Mouse (Mus musculus) heart, postnatal 36 days (tissue): ENCODE data around the gene Arhgap44. TPM values are rescaled to one million over a fixed set of nuclear protein-coding genes. Genes with fewer than 3 reads are reported as not detected.
A peak's percentile ranks its signal among the peaks of the same experiment; 100 is the strongest.

Source experiments
- DNase-seq, 2 experiments: peaks; one replicate each; pipeline ENCODE4 v3.0.0; 2021 to 2022
- intact Hi-C: fragments of 180-260 bp; cut with DNase I; formaldehyde crosslinking; loops from one replicate; pipeline ENCODE4 v1.15.1; 2025
- total RNA-seq, 2 experiments: library from RNA; stranded (reverse); gene quantifications; 2 replicates each; pipeline ENCODE4 v1.2.3; 2021

Arhgap44 gene
- total RNA-seq, 2 experiments from 2014 or later, result 20.8 to 24.3 TPM

DNA sequence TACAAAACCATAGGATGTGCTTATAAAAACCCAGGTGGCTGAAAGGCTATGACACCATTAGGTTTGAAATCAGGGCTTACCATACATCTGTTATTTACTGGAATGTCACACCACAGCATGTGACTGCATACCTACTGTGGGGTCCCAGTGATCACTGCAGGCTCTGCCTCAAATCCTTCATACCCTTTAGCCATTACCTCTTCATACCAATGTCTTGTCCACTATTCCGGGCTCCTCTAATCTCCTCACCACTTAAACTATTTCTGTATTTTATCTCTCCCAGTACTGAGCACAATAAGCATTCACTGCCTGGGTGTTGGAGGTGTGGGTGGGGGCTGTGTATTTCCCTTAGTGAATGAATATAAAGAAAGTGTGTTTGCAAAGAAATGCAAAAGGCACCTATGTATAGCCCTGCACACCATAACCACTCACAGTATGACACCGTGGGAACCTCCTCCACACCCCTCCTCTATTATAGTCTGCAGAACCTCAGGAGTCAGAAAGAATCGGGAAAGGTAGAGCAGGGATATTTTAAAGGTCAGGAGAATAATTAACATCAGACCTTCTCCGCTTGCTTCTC is 19.8 kb downstream of the Arhgap44 start:
- intact Hi-C loops, result no loop called here
- no peak for DNase-seq

DNA sequence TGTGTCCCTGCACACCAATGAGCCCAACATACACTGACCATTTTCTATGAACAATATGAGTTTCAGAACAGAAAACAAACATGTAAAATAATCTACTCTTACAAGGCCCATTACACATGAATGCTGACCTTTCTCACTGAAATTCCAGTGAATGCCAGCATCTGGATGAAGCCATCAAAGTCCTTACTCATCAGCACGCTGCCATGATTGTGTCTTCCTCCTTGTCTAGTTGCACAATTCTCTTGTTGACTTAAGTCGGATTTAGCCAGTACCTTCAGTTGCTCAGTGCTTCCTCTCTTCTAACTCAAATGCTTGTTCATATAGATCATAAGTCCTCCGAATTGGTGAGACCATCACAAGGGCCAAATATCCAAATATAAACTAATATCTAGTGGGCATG is 23.7 kb downstream of the Arhgap44 start:
- no peak for DNase-seq
- intact Hi-C loops, result no loop called here

DNA sequence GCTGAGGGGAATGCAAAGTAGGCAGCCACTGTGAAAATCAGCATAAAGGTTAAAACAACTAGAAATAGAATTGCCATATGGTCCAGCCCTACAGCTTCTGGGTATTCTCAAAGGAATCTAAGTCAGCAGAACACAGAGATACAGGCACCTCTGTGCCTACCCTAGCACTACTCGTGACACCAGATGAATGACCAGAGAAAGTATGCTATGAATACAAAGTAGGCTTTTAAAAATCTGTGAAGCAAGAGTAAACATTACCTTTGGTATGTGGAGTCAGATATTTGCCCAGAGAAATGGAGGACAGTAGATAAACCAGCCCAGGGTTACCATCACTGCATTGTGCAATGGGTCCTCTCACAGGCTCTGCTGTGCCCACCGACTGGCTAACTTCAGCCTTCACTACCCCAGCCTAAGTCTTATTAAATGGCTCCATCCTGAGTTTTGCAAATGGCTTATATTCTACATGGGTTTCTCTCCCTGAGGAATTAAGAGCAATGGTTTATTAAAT is 25.6 kb downstream of the Arhgap44 start:
- intact Hi-C loops, result no loop called here

DNA sequence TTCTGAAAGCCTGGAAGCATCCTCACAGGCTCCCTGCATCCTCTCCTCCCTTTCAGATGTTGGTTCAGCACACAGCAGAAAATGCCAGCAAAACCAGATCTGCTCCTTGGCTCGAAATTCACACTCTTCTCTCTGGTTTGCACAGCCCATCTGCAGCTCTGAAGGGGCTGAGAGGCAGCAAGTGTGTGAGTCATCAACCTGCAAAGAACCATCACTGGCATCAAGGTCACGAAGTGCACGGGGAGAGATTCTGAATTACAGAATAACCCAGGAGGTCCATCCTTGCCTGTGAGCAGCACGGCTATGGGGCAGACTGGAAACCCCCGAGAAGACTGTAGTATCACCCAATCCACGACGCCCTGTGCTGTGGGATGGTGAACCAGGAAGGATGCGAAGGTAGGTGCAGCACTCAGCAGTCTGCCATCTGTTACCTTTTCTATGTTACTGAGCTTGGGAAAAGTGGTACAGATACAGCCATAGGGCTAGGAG is 27.5 kb downstream of the Arhgap44 start:
- intact Hi-C loops, result no loop called here
- no peak for DNase-seq

More for the DNA sequence above, 25.6 kb downstream of the Arhgap44 start:
- no peak for DNase-seq

GRCm38 (mm10) chr11:65133661-65134060 is 29.1 kb downstream of the Arhgap44 start:
- DNase-seq, result no peak
- intact Hi-C loops, result no loop called here

- intact Hi-C loops, result no loop called here
Measured at GRCm38 (mm10) chr11:65129110-65129509, 33.7 kb downstream of the Arhgap44 start.

GRCm38 (mm10) chr11:65128666-65129065 is 34.1 kb downstream of the Arhgap44 start:
- no peak for DNase-seq
- intact Hi-C loops, result no loop called here

More at GRCm38 (mm10) chr11:65129110-65129509, 33.7 kb downstream of the Arhgap44 start:
- DNase-seq, result no peak

DNA sequence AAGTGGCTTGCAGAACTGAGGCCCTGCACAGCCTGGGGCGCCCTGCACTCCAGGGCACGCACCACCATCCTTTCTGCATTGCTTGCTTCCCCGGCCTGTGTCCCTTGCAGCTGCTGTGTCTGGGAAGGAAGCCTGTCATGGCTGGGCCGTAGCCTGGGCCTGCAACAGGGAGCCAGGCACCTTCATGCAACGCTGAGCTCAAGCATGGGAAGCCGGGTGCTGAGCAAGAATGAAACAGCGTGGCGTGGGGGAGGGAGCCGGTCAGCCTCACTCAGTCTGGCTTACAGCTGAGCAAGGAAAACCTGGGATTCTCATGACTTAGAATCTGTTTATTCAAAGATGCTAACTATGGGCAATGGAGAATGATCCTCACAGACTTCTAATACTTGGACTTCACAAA is 36.2 kb downstream of the Arhgap44 start:
- intact Hi-C loops, result no loop called here
- no peak for DNase-seq

DNA sequence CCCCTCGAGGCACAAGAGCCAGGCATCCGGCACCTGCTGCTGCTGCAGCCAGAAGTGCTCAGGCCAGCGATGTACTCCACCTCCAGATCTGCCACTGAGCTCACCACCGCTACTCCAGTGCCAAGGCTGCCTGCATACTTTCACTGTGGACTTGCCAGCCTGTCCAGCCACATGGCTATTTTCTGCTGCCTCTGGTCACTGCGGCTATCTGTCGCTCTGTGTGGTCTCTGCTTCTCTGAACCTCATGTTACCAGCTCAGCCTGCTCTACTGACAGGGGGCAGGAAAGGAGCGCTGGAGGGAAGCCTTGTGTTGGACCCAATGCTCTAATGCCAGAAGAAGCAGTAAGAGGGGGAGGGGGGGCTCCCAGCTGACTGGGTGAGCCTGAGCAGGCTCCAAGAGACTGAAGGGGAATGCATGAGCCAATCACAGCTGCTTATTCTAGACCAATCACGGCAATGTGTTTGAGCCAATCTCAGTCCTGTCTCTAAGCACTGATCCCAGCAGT is 37.8 kb downstream of the Arhgap44 start:
- intact Hi-C loops, result no loop called here
- DNase-seq, result peak; percentile 20 to 41

- DNase-seq, result no peak
- intact Hi-C loops, result no loop called here
Measured at GRCm38 (mm10) chr11:65120276-65120675, 42.5 kb downstream of the Arhgap44 start.

DNA sequence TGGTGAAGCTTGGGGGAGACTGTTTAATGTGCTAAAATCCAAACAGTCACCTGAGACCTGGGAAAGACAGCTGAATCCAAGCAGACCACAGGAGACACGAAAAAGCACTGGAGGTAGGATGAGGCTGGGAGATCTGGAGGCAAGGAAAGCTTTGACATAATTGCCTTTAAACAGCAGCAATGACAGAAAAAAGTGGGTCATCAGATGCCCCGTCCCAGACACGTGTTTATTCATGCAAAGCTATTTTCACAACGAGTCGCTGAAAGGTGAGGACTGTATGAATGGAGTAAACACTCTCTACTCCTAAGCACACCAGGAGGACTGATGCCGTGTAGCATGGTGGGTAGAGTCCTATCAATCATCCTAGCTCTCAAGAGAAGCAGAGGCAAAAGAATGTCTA is 47.0 kb downstream of the Arhgap44 start:
- no peak for DNase-seq

DNA sequence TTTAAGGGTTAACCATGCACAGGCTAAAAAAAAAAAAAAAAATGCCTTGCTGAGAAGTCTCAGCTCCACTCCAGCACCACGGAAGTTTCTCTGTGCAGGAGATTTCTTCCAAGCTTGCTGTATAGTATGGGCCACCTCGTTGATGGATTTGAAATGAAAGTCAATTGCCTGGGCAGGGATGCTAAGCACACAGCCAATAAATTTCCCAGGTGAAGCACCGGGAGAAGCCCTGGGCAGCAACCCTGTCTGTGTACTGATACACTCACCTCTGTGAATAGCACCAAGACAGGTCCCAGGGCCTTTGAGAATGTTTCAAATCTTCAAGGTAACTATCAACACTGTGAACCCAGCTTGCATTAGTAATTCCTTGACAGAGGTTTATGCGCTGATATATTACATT is 50.7 kb downstream of the Arhgap44 start:
- DNase-seq, result no peak
- intact Hi-C loops, result no loop called here

More for the DNA sequence above, 47.0 kb downstream of the Arhgap44 start:
- intact Hi-C loops, result no loop called here

- no peak for DNase-seq
- intact Hi-C loops, result no loop called here
Measured at GRCm38 (mm10) chr11:65111651-65112050, 51.1 kb downstream of the Arhgap44 start.

GRCm38 (mm10) chr11:65110058-65110457 is 52.7 kb downstream of the Arhgap44 start:
- no peak for DNase-seq
- intact Hi-C loops, result no loop called here

DNA sequence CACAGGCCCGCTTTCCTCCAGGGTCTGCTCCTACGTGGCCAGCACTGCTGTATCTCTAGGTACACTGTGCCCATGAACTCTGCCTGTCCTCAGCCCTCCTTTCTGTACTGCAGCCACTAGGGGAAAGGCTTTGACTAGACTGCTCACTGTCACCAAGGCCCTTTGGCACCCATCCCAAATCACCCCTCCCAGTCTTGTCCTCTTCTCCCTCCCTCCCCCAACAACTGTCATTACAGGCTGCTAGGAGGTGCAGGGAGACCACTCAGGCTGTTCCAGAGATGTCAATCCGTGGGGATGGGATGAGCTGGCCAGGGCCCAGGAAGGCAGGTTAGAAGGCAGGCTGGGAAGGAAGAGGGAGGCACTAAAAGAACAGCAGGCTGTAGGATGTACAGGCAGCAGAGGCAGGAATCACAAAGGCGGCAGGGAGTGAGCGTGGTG is 55.0 kb downstream of the Arhgap44 start:
- no peak for DNase-seq

DNA sequence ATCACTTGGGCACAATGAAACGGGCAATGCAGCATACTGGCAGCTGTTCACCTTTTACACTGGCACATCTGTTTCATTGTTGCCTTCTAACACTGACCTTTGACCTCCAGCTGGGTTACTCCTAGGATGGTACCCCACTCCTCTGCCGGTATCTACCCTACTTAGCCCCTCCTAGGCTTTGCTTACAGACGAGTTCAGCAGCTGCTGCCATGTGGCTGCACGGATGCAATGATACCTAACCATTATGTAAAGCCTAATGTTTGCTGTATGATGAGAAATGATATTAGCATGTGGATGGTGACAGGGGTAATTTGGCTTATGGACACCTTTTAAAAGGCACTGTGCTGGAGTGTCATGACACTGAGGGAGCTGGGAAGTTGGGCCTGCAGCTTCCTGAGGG is 55.6 kb downstream of the Arhgap44 start:
- DNase-seq, result no peak
- intact Hi-C loops, result no loop called here

More for the DNA sequence above, 55.0 kb downstream of the Arhgap44 start:
- intact Hi-C loops, result no loop called here

DNA sequence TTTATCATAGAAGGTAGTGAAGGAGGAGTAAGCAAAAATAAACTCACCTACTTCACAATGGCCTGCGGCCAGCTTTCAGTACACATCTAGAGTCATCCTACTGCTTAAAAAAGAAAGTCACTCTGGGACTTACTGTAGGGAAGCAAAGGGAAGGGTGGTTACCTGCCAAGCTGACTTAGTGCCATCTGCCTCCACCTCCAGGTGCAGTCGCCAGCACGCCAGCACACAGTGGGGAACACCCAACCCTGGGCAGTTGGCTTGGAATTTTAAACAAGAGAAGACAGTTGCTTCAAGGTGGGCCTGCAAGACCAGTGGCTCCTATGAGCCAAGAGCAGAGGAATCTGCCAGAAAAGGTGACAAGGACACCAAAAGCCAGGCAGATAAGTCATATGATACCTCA is 58.7 kb downstream of the Arhgap44 start:
- DNase-seq, result no peak

GRCm38 (mm10) chr11:65101206-65101605 is 61.6 kb downstream of the Arhgap44 start:
- DNase-seq, result no peak
- intact Hi-C loops, result no loop called here

More for the DNA sequence above, 58.7 kb downstream of the Arhgap44 start:
- intact Hi-C loops, result no loop called here

GRCm38 (mm10) chr11:65100031-65100430 is 62.7 kb downstream of the Arhgap44 start:
- no peak for DNase-seq
- intact Hi-C loops, result no loop called here

DNA sequence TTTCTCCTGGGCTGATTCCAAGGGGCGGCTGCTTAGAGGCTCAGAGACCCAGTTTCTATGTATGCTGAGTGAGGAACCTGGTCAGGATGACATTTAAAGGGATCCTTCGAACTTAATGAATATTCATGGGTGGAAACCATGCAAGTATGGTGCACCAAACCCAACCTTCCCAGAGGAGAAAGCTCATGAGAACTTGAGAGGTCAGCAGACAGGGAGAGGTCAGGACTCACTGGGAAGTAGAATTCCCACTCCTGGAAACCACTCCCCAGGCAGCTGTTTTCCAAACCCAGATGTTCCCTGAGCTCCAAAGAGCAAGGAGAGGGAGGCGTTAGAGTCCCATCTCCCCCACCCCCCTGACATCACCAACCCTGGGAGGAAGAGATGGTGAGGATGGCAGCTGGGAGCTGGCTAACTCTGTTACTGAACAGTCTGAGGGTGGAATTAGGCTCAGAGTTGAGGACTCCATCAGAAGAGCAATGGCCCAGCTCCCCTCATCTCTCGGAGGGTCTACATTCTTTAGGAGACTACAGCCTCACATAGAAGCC is 65.2 kb downstream of the Arhgap44 start:
- intact Hi-C loops, result no loop called here
- DNase-seq, result no peak

GRCm38 (mm10) chr11:65096866-65097265 is 65.9 kb downstream of the Arhgap44 start:
- intact Hi-C loops, result no loop called here
- DNase-seq, result no peak

GRCm38 (mm10) chr11:65092851-65093250 is 69.9 kb downstream of the Arhgap44 start:
- no peak for DNase-seq
- intact Hi-C loops, result no loop called here
